Mouse (Mus musculus): ENCODE measurements around the gene Chrna1. TPM values are rescaled to one million over a fixed set of nuclear protein-coding genes. Genes with fewer than 3 reads are reported as not detected.

Gene Chrna1
- polyA plus RNA-seq, 1 experiment from 2014 or later = 0.18 TPM

GRCm38 (mm10) chr2:73596786-73597185, 16.6 kb upstream of the Chrna1 start:
- no peaks in the 10 kb centered on the region for H3K36me3 ChIP-seq (ENCODE audit: control insufficient read depth, insufficient read depth, low read length)
- H3K27ac ChIP-seq (replicated peaks; ENCODE audit: low read depth, low read length) = no peak overlapping the region
- no peaks in the 10 kb centered on the region for H3K27me3 ChIP-seq (ENCODE audit: control insufficient read depth, insufficient read depth, low read length)
- DNase-seq (no peak), ATAC-seq (ENCODE audit: low FRiP score, low TSS enrichment) (no peak)
- no peaks in the 10 kb centered on the region for H3K4me1 ChIP-seq (ENCODE audit: control insufficient read depth, insufficient read depth, low read length)
- no peak overlapping the region for H3K9ac ChIP-seq (replicated peaks; ENCODE audit: low read length)
- no peak overlapping the region for H3K4me3 ChIP-seq (replicated peaks; ENCODE audit: low read depth, low read length)
- no peak overlapping the region for H3K4me2 ChIP-seq (ENCODE audit: low read length)
- no peaks in the 10 kb centered on the region for H3K9me3 ChIP-seq (ENCODE audit: control insufficient read depth, low read length)
- WGBS = 34% methylated on average over 9 of the region's 9 CpGs

DNA sequence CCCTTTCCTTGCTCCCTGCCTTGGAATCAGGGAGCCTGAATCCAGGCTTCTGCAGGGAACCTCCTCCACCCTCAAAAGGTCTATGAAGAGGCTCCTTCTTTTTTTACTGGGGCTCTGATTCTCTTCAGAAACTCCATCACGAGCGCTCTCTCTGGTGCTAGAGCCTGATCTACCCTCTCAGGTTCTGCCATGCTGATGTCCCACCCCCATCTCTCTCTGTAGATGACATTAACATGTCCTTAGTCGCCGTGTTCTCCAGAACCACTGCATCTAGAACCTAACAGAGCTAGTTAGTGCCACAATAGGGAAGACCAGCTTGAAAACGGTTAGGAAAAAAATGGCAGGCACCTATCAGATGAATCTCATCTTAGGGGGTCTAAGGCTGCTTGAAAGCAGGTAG, 16.2 kb upstream of the Chrna1 start:
- Histone ChIP-seq H3K36me3 (ENCODE audit: control insufficient read depth, insufficient read depth, low read length) (no peaks in the 10 kb centered on the region), H3K9ac (replicated peaks; ENCODE audit: low read length) (no peak overlapping the region), H3K9me3 (ENCODE audit: control insufficient read depth, low read length) (no peaks in the 10 kb centered on the region), H3K27me3 (ENCODE audit: control insufficient read depth, insufficient read depth, low read length) (no peaks in the 10 kb centered on the region), H3K27ac (replicated peaks; ENCODE audit: low read depth, low read length) (no peak overlapping the region), H3K4me3 (replicated peaks; ENCODE audit: low read depth, low read length) (no peak overlapping the region), H3K4me1 (ENCODE audit: control insufficient read depth, insufficient read depth, low read length) (no peaks in the 10 kb centered on the region), H3K4me2 (ENCODE audit: low read length) (no peak overlapping the region)
- DNase-seq (no peak), ATAC-seq (ENCODE audit: low FRiP score, low TSS enrichment) (no peak)
- WGBS = 79% methylated on average over 5 of the region's 5 CpGs

GRCm38 (mm10) chr2:73593101-73593439, 12.9 kb upstream of the Chrna1 start:
- Histone ChIP-seq H3K4me2 (ENCODE audit: low read length) (no peak overlapping the region), H3K27ac (replicated peaks; ENCODE audit: low read depth, low read length) (no peak overlapping the region), H3K27me3 (ENCODE audit: control insufficient read depth, insufficient read depth, low read length) (no peaks in the 10 kb centered on the region), H3K4me3 (replicated peaks; ENCODE audit: low read depth, low read length) (no peak overlapping the region), H3K9ac (replicated peaks; ENCODE audit: low read length) (no peak overlapping the region), H3K4me1 (ENCODE audit: control insufficient read depth, insufficient read depth, low read length) (peaks cover 8% of the 10 kb centered on the region), H3K9me3 (ENCODE audit: control insufficient read depth, low read length) (no peaks in the 10 kb centered on the region), H3K36me3 (ENCODE audit: control insufficient read depth, insufficient read depth, low read length) (no peaks in the 10 kb centered on the region)
- no peak for DNase-seq
- ATAC-seq (ENCODE audit: low FRiP score, low TSS enrichment) = no peak
- 80% methylated on average over 2 of the region's 2 CpGs for WGBS

- H3K4me3 ChIP-seq (replicated peaks; ENCODE audit: low read depth, low read length) = no peak overlapping the region
- H3K4me1 ChIP-seq (ENCODE audit: control insufficient read depth, insufficient read depth, low read length) = peaks cover 8% of the 10 kb centered on the region
- no peak overlapping the region for H3K9ac ChIP-seq (replicated peaks; ENCODE audit: low read length)
- ATAC-seq (ENCODE audit: low FRiP score, low TSS enrichment) (no peak), DNase-seq (no peak)
- H3K9me3 ChIP-seq (ENCODE audit: control insufficient read depth, low read length) = no peaks in the 10 kb centered on the region
- WGBS = 85% methylated on average over 14 of the region's 14 CpGs
- no peaks in the 10 kb centered on the region for H3K36me3 ChIP-seq (ENCODE audit: control insufficient read depth, insufficient read depth, low read length)
- H3K4me2 ChIP-seq (ENCODE audit: low read length) = no peak overlapping the region
- H3K27ac ChIP-seq (replicated peaks; ENCODE audit: low read depth, low read length) = no peak overlapping the region
- H3K27me3 ChIP-seq (ENCODE audit: control insufficient read depth, insufficient read depth, low read length) = no peaks in the 10 kb centered on the region
Measured at GRCm38 (mm10) chr2:73592231-73593100, 12.3 kb upstream of the Chrna1 start.

GRCm38 (mm10) chr2:73591246-73591645, 11.1 kb upstream of the Chrna1 start:
- no peak overlapping the region for H3K9ac ChIP-seq (replicated peaks; ENCODE audit: low read length)
- DNase-seq = no peak
- no peak overlapping the region for H3K4me2 ChIP-seq (ENCODE audit: low read length)
- H3K27me3 ChIP-seq (ENCODE audit: control insufficient read depth, insufficient read depth, low read length) = no peaks in the 10 kb centered on the region
- 61% methylated on average over 6 of the region's 6 CpGs for WGBS
- H3K4me3 ChIP-seq (replicated peaks; ENCODE audit: low read depth, low read length) = no peak overlapping the region
- H3K9me3 ChIP-seq (ENCODE audit: control insufficient read depth, low read length) = no peaks in the 10 kb centered on the region
- ATAC-seq (ENCODE audit: low FRiP score, low TSS enrichment) = no peak
- H3K27ac ChIP-seq (replicated peaks; ENCODE audit: low read depth, low read length) = no peak overlapping the region
- H3K36me3 ChIP-seq (ENCODE audit: control insufficient read depth, insufficient read depth, low read length) = no peaks in the 10 kb centered on the region
- peaks cover 8% of the 10 kb centered on the region for H3K4me1 ChIP-seq (ENCODE audit: control insufficient read depth, insufficient read depth, low read length)

DNA sequence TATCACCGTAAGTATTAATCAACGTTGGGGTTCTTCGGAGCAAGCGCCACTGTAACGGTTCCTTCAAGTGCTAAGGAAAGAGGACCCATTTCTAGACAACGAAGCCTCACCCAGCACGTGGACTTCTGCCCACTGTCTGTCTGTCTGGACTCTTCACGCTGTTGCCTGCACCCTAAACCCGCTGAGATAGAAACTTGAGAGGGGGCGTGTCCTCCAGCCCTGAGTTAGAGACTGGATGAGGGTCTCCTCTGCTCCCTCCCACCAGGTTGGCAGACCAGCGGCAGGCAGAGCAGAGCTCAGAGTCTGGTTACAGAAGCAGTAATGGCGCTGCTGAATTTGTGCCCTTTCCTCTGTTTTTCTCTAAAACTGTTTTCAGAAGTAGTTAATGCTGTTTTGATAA, 10.0 kb upstream of the Chrna1 start:
- no peak overlapping the region for H3K27ac ChIP-seq (replicated peaks; ENCODE audit: low read depth, low read length)
- ATAC-seq (ENCODE audit: low FRiP score, low TSS enrichment) = no peak
- H3K4me1 ChIP-seq (ENCODE audit: control insufficient read depth, insufficient read depth, low read length) = peaks cover 13% of the 10 kb centered on the region
- H3K9ac ChIP-seq (replicated peaks; ENCODE audit: low read length) = no peak overlapping the region
- H3K4me2 ChIP-seq (ENCODE audit: low read length) = peak overlapping the region; percentile 45
- 12% methylated on average over 12 of the region's 12 CpGs for WGBS
- H3K9me3 ChIP-seq (ENCODE audit: control insufficient read depth, low read length) = no peaks in the 10 kb centered on the region
- peak; percentile 46 for DNase-seq
- no peaks in the 10 kb centered on the region for H3K27me3 ChIP-seq (ENCODE audit: control insufficient read depth, insufficient read depth, low read length)
- no peaks in the 10 kb centered on the region for H3K36me3 ChIP-seq (ENCODE audit: control insufficient read depth, insufficient read depth, low read length)
- 0 out of 2 replicates have a peak overlapping the region, but pooled peaks have one; percentile 10 for H3K4me3 ChIP-seq (replicated peaks; ENCODE audit: low read depth, low read length)

GRCm38 (mm10) chr2:73588951-73589350, 8.8 kb upstream of the Chrna1 start:
- Histone ChIP-seq H3K4me2 (ENCODE audit: low read length) (no peak overlapping the region), H3K9ac (replicated peaks; ENCODE audit: low read length) (no peak overlapping the region), H3K9me3 (ENCODE audit: control insufficient read depth, low read length) (no peaks in the 10 kb centered on the region), H3K27ac (replicated peaks; ENCODE audit: low read depth, low read length) (no peak overlapping the region), H3K4me1 (ENCODE audit: control insufficient read depth, insufficient read depth, low read length) (peaks cover 14% of the 10 kb centered on the region), H3K4me3 (replicated peaks; ENCODE audit: low read depth, low read length) (no peak overlapping the region), H3K36me3 (ENCODE audit: control insufficient read depth, insufficient read depth, low read length) (no peaks in the 10 kb centered on the region), H3K27me3 (ENCODE audit: control insufficient read depth, insufficient read depth, low read length) (no peaks in the 10 kb centered on the region)
- ATAC-seq (ENCODE audit: low FRiP score, low TSS enrichment) (no peak), DNase-seq (no peak)
- whole genome bisulfite sequencing = 85% methylated on average over 2 of the region's 2 CpGs

DNA sequence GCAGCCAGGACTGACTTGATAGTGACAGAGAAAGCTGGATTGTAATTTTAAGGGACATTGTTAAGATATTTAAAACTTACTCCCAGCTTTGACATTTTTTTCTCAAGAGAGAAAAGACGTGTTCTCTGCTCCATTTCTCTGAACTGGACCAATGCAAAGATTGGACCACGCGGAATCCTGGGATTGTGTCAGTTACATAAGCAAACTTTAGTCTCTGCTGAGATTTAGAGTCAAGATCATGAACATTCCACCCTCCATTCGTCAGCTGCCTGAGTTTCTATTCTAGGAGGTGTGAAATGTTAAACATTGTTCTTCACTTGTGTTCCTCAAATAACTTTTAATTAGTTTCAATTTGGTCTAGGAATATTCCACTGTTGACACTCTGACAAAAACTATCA, 7.0 kb upstream of the Chrna1 start:
- 64% methylated on average over 4 of the region's 4 CpGs for WGBS
- H3K4me3 ChIP-seq (replicated peaks; ENCODE audit: low read depth, low read length) = no peak overlapping the region
- no peaks in the 10 kb centered on the region for H3K36me3 ChIP-seq (ENCODE audit: control insufficient read depth, insufficient read depth, low read length)
- H3K4me2 ChIP-seq (ENCODE audit: low read length) = no peak overlapping the region
- no peaks in the 10 kb centered on the region for H3K27me3 ChIP-seq (ENCODE audit: control insufficient read depth, insufficient read depth, low read length)
- peaks cover 14% of the 10 kb centered on the region for H3K4me1 ChIP-seq (ENCODE audit: control insufficient read depth, insufficient read depth, low read length)
- H3K9ac ChIP-seq (replicated peaks; ENCODE audit: low read length) = no peak overlapping the region
- ATAC-seq (ENCODE audit: low FRiP score, low TSS enrichment) = no peak
- no peaks in the 10 kb centered on the region for H3K9me3 ChIP-seq (ENCODE audit: control insufficient read depth, low read length)
- DNase-seq = no peak
- H3K27ac ChIP-seq (replicated peaks; ENCODE audit: low read depth, low read length) = no peak overlapping the region

DNA sequence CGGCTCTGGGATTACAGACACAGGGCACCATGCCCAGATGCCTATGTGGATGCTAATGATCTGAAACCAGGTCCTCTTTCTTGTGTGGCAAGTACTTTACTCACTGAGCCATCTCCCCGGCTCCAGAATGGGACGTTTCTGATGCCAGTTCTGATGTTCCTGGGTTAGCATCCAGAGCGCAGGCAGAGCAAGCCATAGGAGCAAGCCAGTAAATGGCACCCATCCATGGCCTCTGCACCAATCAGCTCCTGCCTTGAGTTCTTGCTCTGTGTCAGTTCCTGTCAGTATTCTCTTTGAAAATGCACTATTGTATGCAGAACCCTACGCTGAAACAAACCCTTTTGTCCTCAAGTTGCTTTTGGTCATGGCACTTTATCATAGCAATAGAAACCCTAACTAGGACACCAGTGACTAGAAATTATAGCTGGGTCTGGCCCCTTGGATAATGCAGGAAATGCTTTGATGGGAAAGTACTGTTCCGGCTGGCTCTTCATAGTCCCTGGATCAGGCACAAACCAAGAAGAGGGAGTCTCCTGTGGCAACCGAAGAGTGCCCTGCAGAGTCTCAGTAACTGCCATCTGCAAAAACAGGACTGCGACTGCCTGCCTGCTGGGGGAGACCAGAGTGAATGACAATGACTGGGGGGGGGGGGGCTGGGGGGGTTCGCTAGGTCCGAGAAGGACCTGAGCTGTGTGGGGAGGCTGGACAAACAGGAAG, 6.4 kb upstream of the Chrna1 start:
- 45% methylated on average over 10 of the region's 10 CpGs for whole genome bisulfite sequencing
- Histone ChIP-seq H3K27ac (replicated peaks; ENCODE audit: low read depth, low read length) (no peak overlapping the region), H3K4me2 (ENCODE audit: low read length) (no peak overlapping the region), H3K36me3 (ENCODE audit: control insufficient read depth, insufficient read depth, low read length) (no peaks in the 10 kb centered on the region), H3K4me1 (ENCODE audit: control insufficient read depth, insufficient read depth, low read length) (peaks cover 14% of the 10 kb centered on the region), H3K9ac (replicated peaks; ENCODE audit: low read length) (no peak overlapping the region), H3K27me3 (ENCODE audit: control insufficient read depth, insufficient read depth, low read length) (no peaks in the 10 kb centered on the region), H3K9me3 (ENCODE audit: control insufficient read depth, low read length) (no peaks in the 10 kb centered on the region), H3K4me3 (replicated peaks; ENCODE audit: low read depth, low read length) (no peak overlapping the region)
- ATAC-seq (ENCODE audit: low FRiP score, low TSS enrichment) = no peak
- DNase-seq = no peak
